Mouse (Mus musculus) midbrain, embryonic 11.5 days (tissue): ENCODE results near the gene Olfr533. TPM values are rescaled to one million over a fixed set of nuclear protein-coding genes. Genes with fewer than 3 reads are reported as not detected.
"Not testable (repeated sequence)": the region's sequence is repeated elsewhere in the genome, so short reads cannot be mapped to it uniquely, and the experiment has no call there.

Experiments used
- ATAC-seq: fragments of 200-750 bp; cut with Nextera tagmentation; 2 replicates; pipeline ENCODE4 v1.8.0; 2017; ENCODE audit warnings: moderate TSS enrichment, moderate library complexity; ENCODE audit not compliant: low FRiP score
- DNase-seq: peaks from one replicate; pipeline ENCODE4 v3.0.0; 2015; ENCODE audit warnings: low spot score; ENCODE audit errors: missing footprints
- H3K27ac ChIP-seq: fragments of 300-500 bp; sonication (generic); 2 replicates; pipeline ENCODE4 v1.5.1; 2014; ENCODE audit warnings: low read depth, low read length
- H3K27me3 ChIP-seq: fragments of 300-500 bp; sonication (generic); 2 replicates; pipeline ENCODE4 v1.6.1; 2014; ENCODE audit warnings: mild to moderate bottlenecking, low read length, moderate library complexity, mixed read lengths; ENCODE audit not compliant: control insufficient read depth, insufficient read depth
- H3K36me3 ChIP-seq: fragments of 300-500 bp; sonication (generic); 2 replicates; pipeline ENCODE4 v1.6.1; 2014; ENCODE audit warnings: mild to moderate bottlenecking, low read length, moderate library complexity, mixed read lengths; ENCODE audit not compliant: control insufficient read depth, insufficient read depth
- H3K4me1 ChIP-seq: fragments of 300-500 bp; sonication (generic); 2 replicates; pipeline ENCODE4 v1.6.1; 2014; ENCODE audit warnings: low read length; ENCODE audit not compliant: control insufficient read depth, insufficient read depth
- H3K4me2 ChIP-seq: fragments of 300-500 bp; sonication (generic); 2 replicates; pipeline ENCODE4 v1.6.1; 2014; ENCODE audit warnings: mild to moderate bottlenecking, moderate library complexity
- H3K4me3 ChIP-seq: fragments of 300-500 bp; sonication (generic); 2 replicates; pipeline ENCODE4 v1.5.1; 2014; ENCODE audit warnings: low read depth, low read length
- H3K9ac ChIP-seq: fragments of 300-500 bp; sonication (generic); 2 replicates; pipeline ENCODE4 v1.6.1; 2014; ENCODE audit warnings: low read length
- H3K9me3 ChIP-seq: fragments of 300-500 bp; sonication (generic); 2 replicates; pipeline ENCODE4 v1.6.1; 2016; ENCODE audit warnings: low read length; ENCODE audit not compliant: control insufficient read depth
- WGBS: fragments of 180-500 bp; shearing (Covaris S2); extraction: QIAGEN DNeasy Blood & Tissue Kit; methylation state at CpG from one replicate; pipeline ENCODE4 v1.1.7; 2014; 5-methylcytosine and 5-hydroxymethylcytosine counted together
- polyA plus RNA-seq: library from polyadenylated mRNA; unstranded; fragments of >200 nt; fragmentation: Nextera tagmentation; extraction: Ambion mirVana; gene quantifications from 2 replicates; pipeline ENCODE4 v1.2.1, GENCODE M21; 2014

The Olfr533 gene
- polyA plus RNA-seq, result not detected in 2 replicates

- H3K4me3 ChIP-seq, H3K4me2 ChIP-seq, ATAC-seq, H3K4me1 ChIP-seq, DNase-seq, H3K27me3 ChIP-seq, H3K9ac ChIP-seq, H3K36me3 ChIP-seq, H3K9me3 ChIP-seq, H3K27ac ChIP-seq: not testable (repeated sequence)
- no CpG with 5 or more reads among the region's 1 CpGs for WGBS
Observed at GRCm38 (mm10) chr7:140463070-140463469, at the start of gene Olfr533. Olfr533 (plus strand) TSS chr7:140463370.

GRCm38 (mm10) chr7:140421539-140421938, 41.6 kb upstream of the Olfr533 start, which contains the start of gene Olfr532:
Olfr532 (minus strand) TSS chr7:140421639.
- ATAC-seq (no peak), DNase-seq (no peak)
- Histone ChIP-seq H3K27me3 (no peaks in the 10 kb centered on the region), H3K36me3 (no peaks in the 10 kb centered on the region), H3K9me3 (no peaks in the 10 kb centered on the region), H3K4me3 (no peak within 1 kb of the TSS), H3K27ac (no peak within 1 kb of the TSS), H3K4me2 (no peak within 1 kb of the TSS), H3K9ac (no peak within 1 kb of the TSS), H3K4me1 (no peaks in the 10 kb centered on the region)
- 97% methylated on average over 1 of the region's 1 CpGs for WGBS

DNA sequence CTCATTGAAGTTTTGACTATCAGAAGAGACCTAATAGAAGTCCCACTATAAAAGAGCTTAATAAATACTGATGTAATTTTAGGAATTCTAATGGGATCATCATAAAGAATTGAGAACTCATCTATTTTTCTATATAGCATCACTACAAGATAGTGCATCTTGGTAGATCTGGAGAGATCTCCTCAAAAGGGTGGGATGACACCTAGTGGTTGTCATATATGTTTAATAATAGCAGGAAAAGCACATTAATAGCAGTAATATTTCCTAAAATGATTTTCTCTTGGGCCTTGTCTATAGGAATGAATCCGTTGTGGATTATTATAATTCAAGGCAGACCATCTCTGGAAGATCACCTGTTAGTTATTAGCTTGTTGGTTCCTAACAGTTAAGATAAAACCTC, 20.0 kb upstream of the Olfr533 start:
- Histone ChIP-seq H3K4me3 (no peak overlapping the region), H3K36me3 (no peaks in the 10 kb centered on the region), H3K27ac (no peak overlapping the region), H3K9ac (no peak overlapping the region), H3K4me2 (no peak overlapping the region), H3K4me1 (no peaks in the 10 kb centered on the region), H3K27me3 (no peaks in the 10 kb centered on the region), H3K9me3 (no peaks in the 10 kb centered on the region)
- ATAC-seq (no peak), DNase-seq (no peak)
- WGBS, result 84% methylated on average over 1 of the region's 1 CpGs

DNA sequence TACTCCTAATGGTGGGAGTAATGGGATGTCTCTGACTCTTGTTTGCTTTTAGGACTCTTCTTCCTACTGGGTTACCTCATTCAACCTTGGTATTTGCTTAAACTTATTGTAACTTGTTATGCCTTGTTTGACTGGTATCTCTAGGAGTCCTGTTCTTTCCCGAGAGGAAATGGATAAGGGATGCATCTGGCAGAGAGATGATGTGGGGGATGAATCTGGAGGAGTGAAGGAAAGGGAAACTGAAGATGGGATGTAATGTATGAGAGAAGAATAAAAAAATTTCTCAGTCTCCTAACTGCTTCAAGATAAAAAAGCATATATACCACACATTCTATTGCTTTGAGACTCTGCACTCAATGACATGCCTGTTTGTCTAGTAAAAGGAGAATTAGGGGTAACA, 14.7 kb downstream of the Olfr533 start:
- DNase-seq, result no peak
- WGBS, result 79% methylated on average over 1 of the region's 1 CpGs
- Histone ChIP-seq H3K9ac (no peak overlapping the region), H3K4me1 (no peaks in the 10 kb centered on the region), H3K27ac (no peak overlapping the region), H3K9me3 (no peaks in the 10 kb centered on the region), H3K36me3 (no peaks in the 10 kb centered on the region), H3K4me3 (no peak overlapping the region), H3K27me3 (no peaks in the 10 kb centered on the region), H3K4me2 (no peak overlapping the region)
- no peak for ATAC-seq

- Histone ChIP-seq H3K27me3 (no peaks in the 10 kb centered on the region), H3K9me3 (no peaks in the 10 kb centered on the region), H3K27ac (no peak overlapping the region), H3K36me3 (no peaks in the 10 kb centered on the region), H3K4me3 (no peak overlapping the region), H3K9ac (no peak overlapping the region), H3K4me1 (no peaks in the 10 kb centered on the region), H3K4me2 (no peak overlapping the region)
- WGBS, result 87% methylated on average over 1 of the region's 1 CpGs
- ATAC-seq (no peak), DNase-seq (no peak)
Observed at GRCm38 (mm10) chr7:140478733-140479132, 15.6 kb downstream of the Olfr533 start.

DNA sequence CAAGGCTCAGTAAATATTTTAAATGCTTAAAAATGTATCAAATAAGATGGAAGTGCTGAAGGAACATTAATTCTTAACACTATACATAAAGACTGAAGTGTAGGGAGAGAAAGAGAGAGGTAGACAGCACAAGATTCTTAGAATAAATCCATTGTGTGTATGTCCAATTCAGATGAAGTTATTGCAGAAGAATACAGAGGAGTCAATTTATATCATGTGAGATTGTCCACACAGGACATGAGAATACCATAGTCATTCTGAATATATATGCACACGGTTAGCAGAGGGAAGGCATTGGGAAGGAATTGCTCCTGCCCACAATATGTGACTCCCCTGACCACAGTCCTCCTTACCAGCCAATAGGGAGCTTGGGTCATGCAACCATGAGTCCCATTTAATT, 20.7 kb downstream of the Olfr533 start, which contains the start of gene Olfr535:
Gene Olfr535 (plus strand): TSS at position 301 of the 400 bp plus-strand sequence.
- no peaks in the 10 kb centered on the region for H3K36me3 ChIP-seq
- WGBS, result 76% methylated on average over 1 of the region's 1 CpGs

GRCm38 (mm10) chr7:140488981-140489380, 25.8 kb downstream of the Olfr533 start:
- no peak overlapping the region for H3K9ac ChIP-seq
- WGBS, result 84% methylated on average over 1 of the region's 1 CpGs
- no peaks in the 10 kb centered on the region for H3K27me3 ChIP-seq
- no peak for ATAC-seq
- H3K4me3 ChIP-seq, result no peak overlapping the region
- no peak overlapping the region for H3K27ac ChIP-seq
- no peaks in the 10 kb centered on the region for H3K9me3 ChIP-seq
- no peaks in the 10 kb centered on the region for H3K36me3 ChIP-seq
- no peaks in the 10 kb centered on the region for H3K4me1 ChIP-seq
- no peak for DNase-seq
- H3K4me2 ChIP-seq, result no peak overlapping the region

More for the DNA sequence above, 20.7 kb downstream of the Olfr533 start, which contains the start of gene Olfr535:
- DNase-seq (no peak), ATAC-seq (no peak)
- Histone ChIP-seq H3K27me3 (no peaks in the 10 kb centered on the region), H3K9me3 (no peaks in the 10 kb centered on the region), H3K27ac (no peak within 1 kb of the TSS), H3K4me1 (no peaks in the 10 kb centered on the region), H3K4me2 (no peak within 1 kb of the TSS), H3K9ac (no peak within 1 kb of the TSS), H3K4me3 (no peak within 1 kb of the TSS)

GRCm38 (mm10) chr7:140494231-140494630, 31.1 kb downstream of the Olfr533 start:
- no peak overlapping the region for H3K9ac ChIP-seq
- H3K36me3 ChIP-seq, result no peaks in the 10 kb centered on the region
- 44% methylated on average over 2 of the region's 2 CpGs for WGBS
- no peak for DNase-seq
- no peaks in the 10 kb centered on the region for H3K4me1 ChIP-seq
- H3K27ac ChIP-seq, result no peak overlapping the region
- no peak overlapping the region for H3K4me2 ChIP-seq
- no peaks in the 10 kb centered on the region for H3K27me3 ChIP-seq
- ATAC-seq, result no peak
- H3K9me3 ChIP-seq, result no peaks in the 10 kb centered on the region
- no peak overlapping the region for H3K4me3 ChIP-seq

DNA sequence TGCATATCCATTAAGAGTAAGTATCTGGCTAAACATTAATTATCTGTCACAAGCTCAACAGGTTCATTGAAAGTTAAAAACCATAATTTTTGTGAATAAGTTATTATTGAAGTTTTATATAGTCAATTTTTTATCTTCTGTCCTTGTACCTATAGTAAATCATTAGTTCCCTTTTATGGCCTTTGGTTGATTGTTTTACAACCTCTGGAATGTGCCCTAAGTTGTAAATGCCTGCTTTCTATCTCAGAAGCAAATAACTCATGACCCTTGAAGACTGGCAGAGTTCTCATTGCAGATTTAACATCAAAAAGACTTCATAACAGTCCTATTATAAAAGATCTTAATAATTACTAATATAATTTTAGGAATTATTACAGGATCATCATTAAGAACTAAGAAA, 31.5 kb downstream of the Olfr533 start:
- Histone ChIP-seq H3K27ac (no peak overlapping the region), H3K27me3 (no peaks in the 10 kb centered on the region), H3K36me3 (no peaks in the 10 kb centered on the region), H3K4me3 (no peak overlapping the region), H3K4me2 (no peak overlapping the region), H3K9ac (no peak overlapping the region), H3K4me1 (no peaks in the 10 kb centered on the region), H3K9me3 (no peaks in the 10 kb centered on the region)
- DNase-seq, result no peak
- ATAC-seq, result no peak
